Mouse (Mus musculus) ES-Bruce4 (cell line): Measurements from ENCODE around the gene Asic1. TPM values are rescaled to one million over a fixed set of nuclear protein-coding genes. Genes with fewer than 3 reads are reported as not detected.

Experiments
- H3K27ac ChIP-seq: 2 replicates; pipeline ENCODE4 v1.5.1; 2012; ENCODE audit warnings: low read length, inconsistent platforms; ENCODE audit not compliant: insufficient read depth
- H3K27me3 ChIP-seq: 2 replicates; pipeline ENCODE4 v1.6.1; 2012; ENCODE audit warnings: mild to moderate bottlenecking, low read length, inconsistent platforms; ENCODE audit not compliant: control insufficient read depth, poor library complexity, insufficient read depth, severe bottlenecking
- H3K36me3 ChIP-seq: 2 replicates; pipeline ENCODE4 v1.6.1; 2012; ENCODE audit warnings: inconsistent platforms, mild to moderate bottlenecking, low read length, moderate library complexity; ENCODE audit not compliant: control insufficient read depth, poor library complexity, insufficient read depth, severe bottlenecking
- H3K4me1 ChIP-seq: one replicate; pipeline ENCODE4 v1.8.1; 2011; ENCODE audit warnings: low read length; ENCODE audit not compliant: control insufficient read depth, insufficient read depth
- H3K4me3 ChIP-seq: 2 replicates; pipeline ENCODE4 v1.5.1; 2011; ENCODE audit warnings: low read depth, mild to moderate bottlenecking, low read length
- H3K9ac ChIP-seq: 2 replicates; pipeline ENCODE4 v1.6.1; 2012; ENCODE audit warnings: low read depth, mild to moderate bottlenecking, inconsistent platforms; ENCODE audit not compliant: poor library complexity, severe bottlenecking
- H3K9me3 ChIP-seq: replicated peaks from 2 replicates; pipeline ENCODE4 v1.6.1; 2012; ENCODE audit warnings: mild to moderate bottlenecking, low read length, inconsistent platforms; ENCODE audit not compliant: control insufficient read depth, poor library complexity, insufficient read depth, severe bottlenecking
- CTCF ChIP-seq: IDR thresholded peaks from one replicate; pipeline ENCODE4 v1.8.1; 2011; ENCODE audit warnings: low read depth, low read length
- EP300 ChIP-seq: IDR thresholded peaks from 2 replicates; pipeline ENCODE4 v1.6.1; 2011; ENCODE audit warnings: low read depth, low read length; ENCODE audit not compliant: insufficient read depth
- POLR2A ChIP-seq: IDR thresholded peaks from one replicate; pipeline ENCODE4 v1.8.1; 2011; ENCODE audit warnings: low read length; ENCODE audit not compliant: insufficient read depth
- polyA plus RNA-seq: library from polyadenylated mRNA; stranded (reverse); fragments of >200 nt; gene quantifications from 2 replicates; pipeline ENCODE4 v1.2.4, GENCODE M21; 2011; ENCODE audit warnings: low read depth; ENCODE audit not compliant: missing spikeins, insufficient read depth, insufficient read length

The Asic1 gene
- polyA plus RNA-seq, 1 experiment: 3.9 TPM

DNA sequence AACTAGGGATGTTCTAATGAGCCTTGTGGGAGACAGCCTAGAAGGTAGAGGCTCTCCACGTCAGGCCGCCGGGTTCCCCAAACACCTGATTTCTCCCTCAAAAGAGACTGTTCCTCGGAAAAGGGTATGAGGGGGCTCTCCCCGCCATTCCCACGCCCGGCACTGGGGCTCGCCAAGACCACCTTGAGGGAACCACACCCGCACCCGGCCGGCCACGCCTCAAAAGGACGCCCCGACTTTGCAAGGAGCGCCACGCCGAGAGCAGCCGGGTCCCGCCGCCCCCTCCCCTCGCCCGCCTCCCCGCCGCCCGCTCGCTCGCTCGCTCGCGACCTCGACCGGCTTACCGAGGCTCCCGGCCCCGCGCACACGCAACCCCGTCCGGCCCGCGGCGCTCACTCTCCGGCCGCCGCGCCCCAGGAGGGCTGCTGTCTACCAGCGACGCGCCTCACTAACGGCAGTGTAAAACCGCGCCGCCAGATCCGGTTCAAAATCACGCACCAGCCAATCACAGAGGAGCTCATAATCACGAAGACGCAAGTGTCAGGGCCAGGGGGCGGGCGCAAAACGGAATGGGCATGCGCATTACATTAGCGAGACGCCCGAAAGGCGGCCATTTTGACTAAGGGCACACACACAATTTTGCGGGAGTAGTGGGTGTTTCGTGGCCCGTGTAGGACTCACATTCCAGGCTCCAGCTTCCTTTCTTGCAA lies 18.9 kb upstream of the Asic1 start, which contains the start of gene Racgap1:
Gene Racgap1, minus strand, starts transcription at position 494 of the 710 bp plus-strand sequence.
- TF ChIP-seq POLR2A (peak; percentile 3), CTCF (no peak)
- Histone ChIP-seq H3K9ac (peak within 1 kb of the TSS; percentile 99), H3K27ac (peak within 1 kb of the TSS; percentile 60), H3K9me3 (no peaks in the 10 kb centered on the region), H3K36me3 (0 out of 2 replicates have a peak, but pooled peaks cover 3% of the 10 kb centered on the region), H3K4me3 (peak within 1 kb of the TSS; percentile 90), H3K4me1 (peaks cover 2% of the 10 kb centered on the region), H3K27me3 (no peaks in the 10 kb centered on the region)

GRCm38 (mm10) chr15:99651984-99652872 lies 17.9 kb upstream of the Asic1 start:
- Histone ChIP-seq H3K4me1 (peaks cover 2% of the 10 kb centered on the region), H3K9ac (peak overlapping the region; percentile 38), H3K9me3 (no peaks in the 10 kb centered on the region), H3K36me3 (0 out of 2 replicates have a peak, but pooled peaks cover 3% of the 10 kb centered on the region), H3K4me3 (no peak overlapping the region), H3K27ac (peak overlapping the region; percentile 60), H3K27me3 (no peaks in the 10 kb centered on the region)
- TF ChIP-seq POLR2A: no peak
- TF ChIP-seq CTCF: no peak
- no peak for TF ChIP-seq EP300

GRCm38 (mm10) chr15:99653291-99653690 lies 16.9 kb upstream of the Asic1 start:
- Histone ChIP-seq H3K27ac (peak overlapping the region; percentile 18), H3K36me3 (0 out of 2 replicates have a peak, but pooled peaks cover 3% of the 10 kb centered on the region), H3K4me3 (peak overlapping the region; percentile 71), H3K4me1 (peaks cover 5% of the 10 kb centered on the region), H3K9me3 (no peaks in the 10 kb centered on the region), H3K9ac (peak overlapping the region; percentile 38), H3K27me3 (no peaks in the 10 kb centered on the region)
- TF ChIP-seq POLR2A (no peak), EP300 (no peak), CTCF (no peak)

- peak overlapping the region; percentile 38 for H3K9ac ChIP-seq
- H3K4me3 ChIP-seq: peak overlapping the region; percentile 71
- peak overlapping the region; percentile 18 for H3K27ac ChIP-seq
- 0 out of 2 replicates have a peak, but pooled peaks cover 3% of the 10 kb centered on the region for H3K36me3 ChIP-seq
- no peaks in the 10 kb centered on the region for H3K27me3 ChIP-seq
- TF ChIP-seq CTCF: no peak
- no peak for TF ChIP-seq EP300
- TF ChIP-seq POLR2A: no peak
- H3K9me3 ChIP-seq: no peaks in the 10 kb centered on the region
- H3K4me1 ChIP-seq: peaks cover 9% of the 10 kb centered on the region
Measured at GRCm38 (mm10) chr15:99653876-99654275, 16.3 kb upstream of the Asic1 start.

DNA sequence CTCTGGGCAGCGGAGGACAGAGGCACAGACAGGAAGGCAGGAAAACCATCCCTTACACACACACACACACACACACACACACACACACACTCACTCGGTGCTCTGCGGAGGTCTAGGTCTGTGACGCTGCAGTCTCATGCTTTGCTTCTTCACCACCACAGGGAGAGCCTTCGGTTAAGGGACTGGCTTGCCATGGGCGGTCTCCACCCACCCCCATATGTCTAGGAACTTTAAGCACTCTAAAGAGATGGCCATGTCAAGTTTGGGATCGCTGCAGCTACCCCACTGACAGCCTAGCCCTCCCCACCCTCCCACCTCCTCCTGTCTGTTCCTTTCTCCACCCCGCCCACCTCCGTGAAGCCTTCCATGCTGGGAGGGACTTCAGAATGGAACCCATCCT lies 14.2 kb upstream of the Asic1 start:
- no peak overlapping the region for H3K9ac ChIP-seq
- no peak overlapping the region for H3K27ac ChIP-seq
- H3K4me1 ChIP-seq: peaks cover 9% of the 10 kb centered on the region
- H3K36me3 ChIP-seq: no peaks in the 10 kb centered on the region
- no peak for TF ChIP-seq EP300
- TF ChIP-seq POLR2A: no peak
- TF ChIP-seq CTCF: no peak
- H3K4me3 ChIP-seq: no peak overlapping the region
- no peaks in the 10 kb centered on the region for H3K9me3 ChIP-seq
- H3K27me3 ChIP-seq: no peaks in the 10 kb centered on the region

- no peak overlapping the region for H3K9ac ChIP-seq
- H3K36me3 ChIP-seq: no peaks in the 10 kb centered on the region
- H3K27me3 ChIP-seq: no peaks in the 10 kb centered on the region
- H3K27ac ChIP-seq: no peak overlapping the region
- H3K4me1 ChIP-seq: peaks cover 7% of the 10 kb centered on the region
- no peak overlapping the region for H3K4me3 ChIP-seq
- H3K9me3 ChIP-seq: no peaks in the 10 kb centered on the region
- TF ChIP-seq POLR2A (no peak), EP300 (no peak), CTCF (no peak)
Measured at GRCm38 (mm10) chr15:99658437-99658836, 11.7 kb upstream of the Asic1 start.
